Mouse (Mus musculus) hindbrain, embryonic 12.5 days (tissue): ENCODE data around the gene Ifna4. TPM values are rescaled to one million over a fixed set of nuclear protein-coding genes. Genes with fewer than 3 reads are reported as not detected.

ENCODE experiments used
- ATAC-seq: fragments of 200-750 bp; cut with Nextera tagmentation; 2 replicates; pipeline ENCODE4 v1.8.0; 2017; ENCODE audit warnings: moderate TSS enrichment; ENCODE audit not compliant: low FRiP score
- H3K27ac ChIP-seq: fragments of 300-500 bp; sonication (generic); 2 replicates; pipeline ENCODE4 v1.5.1; 2016; ENCODE audit warnings: mild to moderate bottlenecking
- H3K27me3 ChIP-seq: fragments of 300-500 bp; sonication (generic); 2 replicates; pipeline ENCODE4 v1.6.1; 2016; ENCODE audit warnings: mild to moderate bottlenecking
- H3K36me3 ChIP-seq: fragments of 300-500 bp; sonication (generic); 2 replicates; pipeline ENCODE4 v1.6.1; 2016; ENCODE audit warnings: mild to moderate bottlenecking
- H3K4me1 ChIP-seq: fragments of 300-500 bp; sonication (generic); 2 replicates; pipeline ENCODE4 v1.6.1; 2016
- H3K4me2 ChIP-seq: fragments of 300-500 bp; sonication (generic); replicated peaks from 2 replicates; pipeline ENCODE4 v1.6.1; 2016; ENCODE audit warnings: mild to moderate bottlenecking
- H3K4me3 ChIP-seq: fragments of 300-500 bp; sonication (generic); 2 replicates; pipeline ENCODE4 v1.5.1; 2016; ENCODE audit warnings: mild to moderate bottlenecking
- H3K9ac ChIP-seq: fragments of 300-500 bp; sonication (generic); 2 replicates; pipeline ENCODE4 v1.6.1; 2016; ENCODE audit warnings: mild to moderate bottlenecking, moderate library complexity
- H3K9me3 ChIP-seq: fragments of 300-500 bp; sonication (generic); replicated peaks from 2 replicates; pipeline ENCODE4 v1.6.1; 2016; ENCODE audit warnings: mild to moderate bottlenecking
- WGBS: fragments of 180-500 bp; shearing (Covaris S2); methylation state at CpG from one replicate; pipeline ENCODE4 v1.1.7; 2016; 5-methylcytosine and 5-hydroxymethylcytosine counted together
- polyA plus RNA-seq: library from polyadenylated mRNA; unstranded; fragments of >200 nt; fragmentation: Nextera tagmentation; extraction: Ambion mirVana; gene quantifications from 2 replicates; pipeline ENCODE4 v1.2.1, GENCODE M21; 2016

Ifna4 gene
- polyA plus RNA-seq, 1 experiment from 2014 or later = not detected

DNA sequence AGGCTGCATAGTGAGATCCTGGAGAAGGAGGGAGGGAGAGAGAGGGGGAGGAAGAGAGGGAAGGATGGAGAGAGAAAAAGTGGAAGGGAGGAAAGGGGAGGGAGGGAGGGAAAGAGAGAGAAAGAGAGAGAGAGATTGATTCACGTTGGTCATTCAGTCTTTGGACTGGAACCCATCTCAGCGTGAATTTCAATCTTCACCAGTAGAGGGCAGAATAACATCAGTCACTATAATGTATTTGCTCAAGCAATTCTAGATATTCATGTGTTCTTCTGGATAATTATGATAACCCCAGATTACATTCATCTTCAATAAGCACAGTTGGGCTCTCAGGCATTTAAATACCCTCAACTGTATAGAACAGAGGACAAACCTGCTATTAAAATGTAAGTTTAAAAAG is 31.0 kb downstream of the Ifna4 start:
- Histone ChIP-seq H3K9me3 (no peaks in the 10 kb centered on the region), H3K9ac (no peak overlapping the region), H3K27me3 (0 out of 2 replicates have a peak, but pooled peaks cover 5% of the 10 kb centered on the region), H3K4me2 (no peak overlapping the region), H3K4me3 (no peak overlapping the region), H3K27ac (no peak overlapping the region), H3K4me1 (no peaks in the 10 kb centered on the region; the same call in 1 of the 2 replicates), H3K36me3 (no peaks in the 10 kb centered on the region)
- 0% methylated on average over 2 of the region's 2 CpGs for WGBS
- no peak for ATAC-seq

DNA sequence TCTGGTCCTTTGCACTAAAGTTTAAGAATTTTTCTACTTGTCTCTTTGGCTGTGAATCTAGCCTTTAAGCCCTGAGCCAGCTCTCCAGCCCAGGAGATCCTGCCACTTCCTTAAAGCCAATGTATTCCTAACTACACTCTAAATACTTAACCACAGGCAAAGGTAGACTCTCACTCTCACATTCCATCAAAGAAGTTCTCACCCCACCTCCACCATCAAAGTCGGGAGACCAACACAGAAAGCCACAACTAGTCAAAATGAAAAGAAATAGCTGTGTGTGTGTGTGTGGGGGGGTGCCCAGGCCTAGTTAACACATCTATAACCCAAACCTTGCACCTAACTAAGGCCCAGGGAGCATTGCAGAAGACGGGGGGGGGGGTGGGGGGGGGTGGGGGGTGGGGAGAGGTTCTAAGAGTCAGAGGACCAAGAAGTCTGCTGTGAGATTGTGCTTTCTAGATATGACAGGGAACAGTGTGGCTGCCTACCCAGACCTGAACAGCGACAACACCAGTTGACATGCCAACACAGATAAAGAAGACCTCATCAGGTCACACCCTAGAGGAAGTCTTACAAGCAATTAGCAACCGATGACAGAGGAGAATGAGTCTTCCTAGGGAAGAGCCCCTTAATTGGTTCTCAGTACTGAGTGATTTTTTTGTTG is 33.9 kb downstream of the Ifna4 start:
- no peaks in the 10 kb centered on the region for H3K27me3 ChIP-seq

DNA sequence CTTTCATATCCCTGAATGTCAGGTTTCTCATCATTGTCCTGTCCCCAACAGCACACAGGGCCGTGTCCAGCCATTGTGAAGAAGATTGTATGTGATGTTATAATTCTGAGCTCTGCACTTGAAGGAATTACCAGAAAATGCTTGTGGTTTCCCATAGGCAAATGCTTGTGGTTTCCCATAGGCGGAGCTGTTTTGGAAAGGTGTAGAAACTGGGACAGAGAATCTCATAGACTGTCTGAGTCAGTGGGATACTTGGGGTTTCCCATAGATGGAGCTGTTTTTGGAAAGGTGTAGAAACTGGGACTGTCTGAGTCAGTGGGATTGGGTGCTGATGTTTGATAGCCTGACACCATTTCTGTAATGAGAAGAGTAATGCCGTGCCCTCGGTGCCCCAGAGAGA is 34.9 kb downstream of the Ifna4 start:
- no peak overlapping the region for H3K4me3 ChIP-seq
- 82% methylated on average over 4 of the region's 4 CpGs for WGBS
- no peaks in the 10 kb centered on the region for H3K9me3 ChIP-seq
- H3K27ac ChIP-seq = no peak overlapping the region
- no peaks in the 10 kb centered on the region for H3K36me3 ChIP-seq
- H3K4me2 ChIP-seq = no peak overlapping the region
- ATAC-seq = no peak; the same call in 1 of the 2 replicates
- H3K27me3 ChIP-seq = no peaks in the 10 kb centered on the region
- H3K9ac ChIP-seq = no peak overlapping the region
- H3K4me1 ChIP-seq = no peaks in the 10 kb centered on the region

More for the DNA sequence above, 33.9 kb downstream of the Ifna4 start:
- no peaks in the 10 kb centered on the region for H3K9me3 ChIP-seq
- no peak overlapping the region for H3K27ac ChIP-seq
- no peak for ATAC-seq
- no peak overlapping the region for H3K9ac ChIP-seq
- no peak overlapping the region for H3K4me3 ChIP-seq
- H3K4me2 ChIP-seq = no peak overlapping the region
- H3K4me1 ChIP-seq = no peaks in the 10 kb centered on the region
- H3K36me3 ChIP-seq = no peaks in the 10 kb centered on the region
- 72% methylated on average over 4 of the region's 4 CpGs for WGBS

DNA sequence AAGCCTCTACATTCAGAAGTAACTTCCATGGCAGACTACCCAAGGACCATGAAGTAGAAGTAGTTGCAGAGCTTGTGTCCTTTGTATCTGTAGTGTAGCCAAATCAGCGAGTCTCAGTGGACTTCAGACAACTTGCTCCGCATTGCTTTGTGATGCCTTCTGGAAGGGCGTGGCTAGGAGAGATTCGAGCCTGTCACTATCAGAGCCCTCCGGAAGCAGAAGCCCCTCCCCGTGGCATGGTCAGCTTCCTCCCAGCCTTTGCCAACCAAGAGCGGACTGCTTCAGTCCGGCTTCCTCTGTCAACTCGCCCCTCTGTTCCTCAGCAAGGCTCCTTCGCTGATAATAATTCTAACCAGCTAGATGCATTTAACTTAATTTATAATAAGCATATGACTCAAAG is 36.6 kb downstream of the Ifna4 start:
- Histone ChIP-seq H3K27ac (no peak overlapping the region), H3K27me3 (no peaks in the 10 kb centered on the region), H3K9me3 (no peaks in the 10 kb centered on the region), H3K4me1 (no peaks in the 10 kb centered on the region), H3K4me2 (no peak overlapping the region), H3K9ac (no peak overlapping the region), H3K36me3 (no peaks in the 10 kb centered on the region), H3K4me3 (no peak overlapping the region)
- WGBS = 50% methylated on average over 10 of the region's 10 CpGs
- ATAC-seq = no peak

DNA sequence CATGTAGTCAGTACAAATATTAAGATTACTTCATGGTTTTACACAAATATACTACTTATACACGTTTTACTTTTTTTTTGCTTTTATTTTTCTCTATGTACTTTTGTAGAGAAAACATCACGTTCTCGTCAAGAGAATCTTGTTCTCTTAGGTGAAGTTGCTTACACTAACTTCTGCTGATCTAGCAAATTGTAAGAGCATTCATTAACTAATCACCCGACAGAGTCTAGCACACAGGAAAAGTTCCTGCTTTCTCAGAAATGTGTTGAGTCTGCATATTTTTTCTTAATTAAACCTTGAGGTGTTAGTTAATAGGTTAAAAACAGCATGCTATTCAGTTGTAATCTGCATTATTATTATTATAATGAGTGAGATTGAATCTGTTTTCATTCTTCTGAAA is 37.1 kb downstream of the Ifna4 start:
- Histone ChIP-seq H3K27me3 (no peaks in the 10 kb centered on the region), H3K4me2 (no peak overlapping the region), H3K4me3 (no peak overlapping the region), H3K9me3 (no peaks in the 10 kb centered on the region), H3K9ac (no peak overlapping the region), H3K27ac (no peak overlapping the region), H3K4me1 (no peaks in the 10 kb centered on the region), H3K36me3 (no peaks in the 10 kb centered on the region)
- no peak for ATAC-seq
- WGBS = 78% methylated on average over 4 of the region's 4 CpGs

DNA sequence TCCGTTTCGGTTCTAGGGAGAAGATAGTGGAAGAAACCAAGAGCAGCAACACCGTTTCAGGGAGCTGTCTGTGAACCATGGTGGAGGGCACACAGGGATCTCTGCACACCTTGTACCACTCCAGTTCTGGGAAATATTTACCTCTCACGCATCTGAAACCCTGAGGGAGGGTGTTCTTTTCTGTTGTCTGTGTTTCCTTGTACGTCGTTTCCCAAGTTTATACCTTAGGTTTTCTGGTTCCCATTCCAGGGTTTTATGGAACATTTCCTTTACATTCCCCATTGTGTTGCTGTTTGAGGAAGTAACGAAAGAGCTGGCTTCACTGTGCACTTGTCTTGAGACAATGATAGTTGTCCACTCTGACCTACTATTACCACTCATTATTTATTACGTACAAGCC is 38.4 kb downstream of the Ifna4 start, which contains the start of gene Ifne:
Ifne (minus strand) TSS at position 101 of the 400 bp plus-strand sequence.
- ATAC-seq = no peak
- no peak within 1 kb of the TSS for H3K9ac ChIP-seq
- no peak within 1 kb of the TSS for H3K4me3 ChIP-seq
- H3K27ac ChIP-seq = no peak within 1 kb of the TSS
- 90% methylated on average over 8 of the region's 8 CpGs for WGBS
- no peaks in the 10 kb centered on the region for H3K9me3 ChIP-seq
- no peaks in the 10 kb centered on the region for H3K4me1 ChIP-seq
- H3K36me3 ChIP-seq = no peaks in the 10 kb centered on the region
- no peak within 1 kb of the TSS for H3K4me2 ChIP-seq
- no peaks in the 10 kb centered on the region for H3K27me3 ChIP-seq

DNA sequence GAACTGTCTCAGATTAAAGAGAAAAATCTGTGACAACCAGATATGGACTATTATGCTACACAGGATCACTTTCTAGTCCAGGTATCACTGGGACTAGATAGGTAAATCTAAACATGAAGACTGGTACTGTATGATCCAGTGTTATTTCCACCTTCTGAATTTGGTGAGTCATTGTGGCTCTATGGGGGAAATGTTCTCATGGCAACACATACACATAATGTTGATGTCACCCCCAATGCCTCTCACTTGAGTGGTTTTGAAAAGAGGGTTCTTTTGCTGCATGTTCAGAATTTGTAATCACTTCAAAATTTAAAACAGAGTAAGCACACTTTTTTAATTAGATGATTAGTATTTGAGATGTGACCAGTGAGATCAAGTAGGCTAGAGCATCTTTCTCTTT is 46.6 kb downstream of the Ifna4 start:
- Histone ChIP-seq H3K36me3 (no peaks in the 10 kb centered on the region), H3K9me3 (no peaks in the 10 kb centered on the region), H3K27ac (no peak overlapping the region), H3K9ac (no peak overlapping the region), H3K4me3 (no peak overlapping the region), H3K4me1 (no peaks in the 10 kb centered on the region), H3K27me3 (no peaks in the 10 kb centered on the region), H3K4me2 (no peak overlapping the region)
- no peak for ATAC-seq

Other genes starting within 250 kb of the Ifna4 start
- gene Ifna9, start 249.5 kb upstream of the Ifna4 start, polyA plus RNA-seq = not detected in 2 replicates
- not detected in 2 replicates for gene Ifna12, start 238.5 kb upstream of the Ifna4 start, polyA plus RNA-seq
- gene C87499, start 207.4 kb upstream of the Ifna4 start, polyA plus RNA-seq = not detected in 2 replicates
- not detected in 2 replicates for gene Ifna13, start 197.4 kb upstream of the Ifna4 start, polyA plus RNA-seq
- gene Ifna16, start 164.9 kb upstream of the Ifna4 start, polyA plus RNA-seq = not detected in 2 replicates
- gene Ifna2, start 157.9 kb upstream of the Ifna4 start, polyA plus RNA-seq = not detected in 2 replicates
- not detected in 2 replicates for gene Ifnab, start 150.5 kb upstream of the Ifna4 start, polyA plus RNA-seq
- gene Gm26566, start 120.1 kb upstream of the Ifna4 start, polyA plus RNA-seq = 1.4 and 1.9 TPM in 2 replicates
- 144 and 152 TPM in 2 replicates for gene Klhl9, start 119.4 kb upstream of the Ifna4 start, polyA plus RNA-seq
- not detected in 2 replicates for gene Gm13271, start 87.0 kb upstream of the Ifna4 start, polyA plus RNA-seq
- 0.31 and 0.39 TPM in 2 replicates for gene Gm13283, start 81.7 kb upstream of the Ifna4 start, polyA plus RNA-seq
- gene Gm13290, start 68.0 kb upstream of the Ifna4 start, polyA plus RNA-seq = not detected in 2 replicates
- gene Gm13289, start 64.9 kb upstream of the Ifna4 start, polyA plus RNA-seq = not detected in 2 replicates
- not detected in 2 replicates for gene Gm13272, start 62.0 kb upstream of the Ifna4 start, polyA plus RNA-seq
- gene Ifnz, start 59.7 kb upstream of the Ifna4 start, polyA plus RNA-seq = not detected in 2 replicates
- 0.62 TPM in 1 of 2 replicates, not detected in the other for gene Gm13276, start 56.2 kb upstream of the Ifna4 start, polyA plus RNA-seq
- gene Gm13277, start 53.2 kb upstream of the Ifna4 start, polyA plus RNA-seq = not detected in 2 replicates
- gene Gm13278, start 50.3 kb upstream of the Ifna4 start, polyA plus RNA-seq = not detected in 2 replicates
- gene Gm13275, start 47.4 kb upstream of the Ifna4 start, polyA plus RNA-seq = not detected in 2 replicates
- not detected in 2 replicates for gene Gm13279, start 44.5 kb upstream of the Ifna4 start, polyA plus RNA-seq
- gene Gm13285, start 42.2 kb upstream of the Ifna4 start, polyA plus RNA-seq = 0.26 and 0.95 TPM in 2 replicates
- not detected in 2 replicates for gene Gm13287, start 38.6 kb upstream of the Ifna4 start, polyA plus RNA-seq
- not detected in 2 replicates for gene Gm13288, start 36.3 kb upstream of the Ifna4 start, polyA plus RNA-seq
- not detected in 2 replicates for gene Ifna7, start 25.6 kb upstream of the Ifna4 start, polyA plus RNA-seq
- not detected in 2 replicates for gene Ifna11, start 21.9 kb upstream of the Ifna4 start, polyA plus RNA-seq
- gene Ifna6, start 14.4 kb upstream of the Ifna4 start, polyA plus RNA-seq = not detected in 2 replicates
- gene Ifna5, start 6.3 kb upstream of the Ifna4 start, polyA plus RNA-seq = not detected in 2 replicates
- gene Ifna1, start 8.2 kb downstream of the Ifna4 start, polyA plus RNA-seq = not detected in 2 replicates
- not detected in 2 replicates for gene Ifne, start 38.3 kb downstream of the Ifna4 start, polyA plus RNA-seq